Mouse (Mus musculus) testis, postnatal 10 days (tissue): Measurements from ENCODE around the gene Scube1.
A peak's percentile ranks its signal among the peaks of the same experiment; 100 is the strongest.

Experiments
- DNase-seq: peaks from one replicate; pipeline ENCODE4 v3.0.0; 2021; ENCODE audit warnings: low spot score

The Scube1 gene

DNA sequence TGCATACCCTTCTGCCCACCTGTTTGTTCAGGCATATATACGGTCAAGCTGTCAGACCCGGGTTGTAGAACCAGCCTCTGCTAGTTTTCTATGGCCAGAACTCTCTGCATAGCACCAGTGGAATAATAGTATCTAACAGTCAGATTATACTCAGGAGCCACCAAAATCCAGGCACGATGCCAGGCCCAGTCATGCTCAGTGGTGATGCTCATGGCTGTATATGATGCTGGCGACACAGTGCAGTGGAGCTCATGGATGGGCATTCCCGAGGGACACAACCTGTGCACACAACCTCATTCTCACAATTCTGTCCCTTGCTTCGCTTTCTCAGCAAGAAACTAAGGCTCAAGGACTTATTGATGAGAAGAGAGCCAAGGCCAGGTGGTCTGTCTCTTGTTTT lies 58.8 kb downstream of the Scube1 start:
- DNase-seq = no peak

- peak; percentile 68 for DNase-seq
Measured at GRCm38 (mm10) chr15:83664722-83665121, 60.1 kb downstream of the Scube1 start.

DNA sequence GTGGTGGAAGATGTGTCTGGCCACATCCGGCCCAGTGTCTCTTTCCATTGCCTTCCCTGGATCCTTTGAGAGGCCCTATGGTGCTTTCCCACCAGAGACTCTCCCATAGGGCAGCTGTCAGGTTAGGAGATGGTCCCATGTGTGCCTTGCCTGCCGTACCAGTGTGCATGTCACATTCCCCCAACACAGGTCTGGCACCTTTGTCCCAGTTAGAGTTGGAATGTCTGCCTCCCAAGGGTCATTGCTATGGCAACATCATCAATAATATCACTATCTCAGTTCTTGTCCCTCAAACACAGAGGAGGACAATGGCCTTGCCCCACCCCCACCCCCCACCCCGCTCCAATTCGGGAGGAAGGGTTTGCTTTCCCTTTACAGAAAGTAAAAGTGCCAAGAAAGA lies 61.8 kb downstream of the Scube1 start:
- no peak for DNase-seq

GRCm38 (mm10) chr15:83662106-83662505 lies 62.7 kb downstream of the Scube1 start:
- DNase-seq = no peak

DNA sequence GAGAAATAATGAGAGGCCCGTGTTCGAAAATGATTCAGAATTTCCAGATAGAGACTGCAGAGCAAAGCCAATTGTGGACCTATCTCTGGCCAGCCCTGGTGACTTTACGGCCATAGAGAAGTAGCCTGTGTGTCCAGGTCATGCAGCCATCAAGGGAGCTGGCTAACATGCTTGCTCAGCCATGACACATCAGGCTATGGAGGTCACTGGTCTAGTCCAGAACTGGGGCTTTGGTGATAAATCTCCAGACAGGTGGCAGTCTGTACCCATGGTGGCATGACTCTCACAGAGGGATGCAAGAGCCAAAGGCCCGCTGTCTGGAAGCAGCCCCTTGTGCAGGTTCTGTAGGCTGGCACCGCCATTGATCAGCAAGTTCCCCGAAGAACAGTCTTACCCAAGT lies 82.3 kb downstream of the Scube1 start:
- no peak for DNase-seq

DNA sequence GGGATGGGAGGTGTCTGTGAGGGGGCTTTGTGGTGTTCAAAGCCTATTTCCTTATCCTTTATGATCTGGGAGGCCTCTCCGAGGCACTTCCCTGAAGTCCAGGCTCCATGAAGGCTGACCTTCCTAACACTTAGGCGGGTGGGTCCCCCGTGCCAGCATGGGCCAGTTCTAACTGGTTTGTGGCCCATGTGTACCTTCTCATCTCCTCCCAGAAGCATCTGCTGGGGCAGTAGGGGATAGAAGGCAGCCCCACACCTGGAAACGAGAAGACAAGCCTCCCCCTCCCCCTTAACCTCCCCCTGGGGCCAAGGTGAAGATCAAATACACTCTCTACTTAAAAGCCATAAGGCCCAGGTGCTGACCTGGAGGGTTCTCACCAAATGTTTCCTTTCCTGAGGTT lies 84.6 kb downstream of the Scube1 start:
- no peak for DNase-seq

DNA sequence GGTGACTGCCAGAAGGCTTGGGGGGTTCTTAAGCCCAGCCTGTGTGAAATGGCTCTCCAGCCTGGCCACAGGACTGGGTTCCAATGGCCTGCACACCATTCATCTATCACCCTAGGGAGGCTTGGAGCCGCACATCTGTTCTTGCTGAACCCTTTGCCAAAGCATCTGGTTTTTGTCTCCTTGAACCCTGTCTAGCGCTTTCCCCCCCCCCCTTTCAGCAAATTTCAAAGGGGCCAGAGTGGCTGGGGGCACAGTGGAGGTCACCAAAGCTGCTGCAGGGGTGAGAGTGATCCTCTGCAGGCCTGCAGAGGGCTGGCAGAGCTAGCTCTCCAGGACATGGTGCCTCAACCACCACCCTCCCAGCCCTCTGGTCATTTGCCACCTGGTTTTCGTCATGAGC lies 85.7 kb downstream of the Scube1 start:
- no peak for DNase-seq

GRCm38 (mm10) chr15:83638196-83638899 lies 86.5 kb downstream of the Scube1 start:
- no peak for DNase-seq

GRCm38 (mm10) chr15:83636759-83637158 lies 88.1 kb downstream of the Scube1 start:
- DNase-seq = no peak

- DNase-seq = no peak
Measured at GRCm38 (mm10) chr15:83635251-83635650, 89.6 kb downstream of the Scube1 start.

- no peak for DNase-seq
Measured at GRCm38 (mm10) chr15:83634076-83634475, 90.7 kb downstream of the Scube1 start.

- DNase-seq = no peak
Measured at GRCm38 (mm10) chr15:83631071-83631470, 93.8 kb downstream of the Scube1 start.

GRCm38 (mm10) chr15:83629716-83630115 lies 95.1 kb downstream of the Scube1 start:
- DNase-seq = no peak

- no peak for DNase-seq
Measured at GRCm38 (mm10) chr15:83626142-83626645, 98.6 kb downstream of the Scube1 start.

- DNase-seq = no peak
Measured at GRCm38 (mm10) chr15:83615245-83615644, 109.6 kb downstream of the Scube1 start.

GRCm38 (mm10) chr15:83607115-83607802 lies 117.6 kb downstream of the Scube1 start:
- peak; percentile 85 for DNase-seq

DNA sequence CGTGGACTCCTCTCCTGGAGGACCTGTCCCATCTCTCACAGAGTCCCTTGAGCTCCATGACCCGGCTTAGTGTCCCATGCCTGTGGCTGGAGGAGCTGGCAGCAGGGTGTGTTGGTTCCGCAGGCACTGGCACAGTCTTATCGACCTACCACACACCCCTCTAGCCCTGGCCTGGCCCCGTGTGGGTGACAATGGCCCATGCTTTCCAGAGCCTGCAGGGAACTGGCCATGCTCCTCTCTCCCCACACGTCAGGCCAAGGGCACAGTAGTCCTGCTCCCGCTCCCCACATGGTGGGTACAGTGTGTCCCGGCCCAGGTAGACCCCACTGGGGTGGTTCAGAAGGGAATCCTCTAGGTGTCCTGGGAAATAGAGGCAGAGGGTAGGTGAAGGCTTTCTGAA lies 118.1 kb downstream of the Scube1 start:
- DNase-seq = no peak

DNA sequence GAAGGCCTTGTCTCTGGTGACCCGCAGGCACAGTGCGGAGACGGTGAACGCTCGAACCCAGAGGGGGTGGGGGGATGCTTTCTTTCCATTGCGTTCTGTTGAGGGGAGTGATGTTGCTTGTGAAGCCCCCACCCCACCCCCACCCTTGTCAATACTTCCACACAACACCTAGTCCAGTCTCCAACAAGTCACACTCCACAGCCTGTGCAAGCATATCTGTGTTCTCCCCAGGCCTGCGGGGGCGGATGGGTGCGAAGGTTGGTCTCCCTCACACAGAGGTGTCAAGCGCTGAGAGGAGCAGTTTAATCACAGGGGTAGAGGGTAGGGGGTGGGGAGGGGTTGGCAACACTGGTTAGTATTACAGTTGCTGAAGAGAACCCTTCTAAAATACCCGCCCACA lies 118.6 kb downstream of the Scube1 start:
- DNase-seq = no peak

DNA sequence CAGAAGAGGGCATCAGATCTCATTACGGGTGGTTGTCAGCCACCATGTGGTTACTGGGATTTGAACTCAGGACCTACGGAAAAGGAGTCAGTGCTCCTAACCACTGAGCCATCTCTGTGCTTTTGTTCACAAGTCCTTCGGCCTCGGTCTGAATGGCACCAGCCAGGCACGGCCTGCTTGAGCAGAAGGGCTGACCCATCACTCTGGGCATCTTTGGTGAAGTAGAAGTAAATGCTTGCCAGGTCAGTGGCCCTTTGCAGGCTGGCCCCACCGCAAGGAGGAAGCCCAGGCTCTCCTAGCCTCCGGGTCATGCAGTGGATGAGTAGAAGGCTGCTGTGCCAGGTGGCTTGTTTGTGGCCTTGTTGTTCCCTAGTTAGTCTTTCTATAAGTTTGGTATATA lies 121.4 kb downstream of the Scube1 start:
- DNase-seq = no peak

DNA sequence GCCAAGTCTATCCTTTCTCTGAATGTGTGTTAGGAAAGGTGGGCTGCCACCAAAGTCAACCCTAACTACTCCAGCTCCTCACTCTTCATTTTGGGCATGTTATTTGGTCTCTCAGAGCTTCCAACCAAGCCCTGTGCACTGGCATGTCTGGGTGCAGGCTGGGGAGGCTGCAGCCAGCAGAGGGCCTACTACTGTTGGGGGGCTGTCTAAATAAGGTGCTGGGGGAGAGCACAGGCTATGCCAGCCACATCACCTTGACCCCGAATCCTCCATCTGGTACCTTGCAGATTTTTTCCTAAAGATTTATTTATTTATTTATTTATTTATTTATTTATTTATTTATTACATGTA lies 121.8 kb downstream of the Scube1 start:
- DNase-seq = no peak

GRCm38 (mm10) chr15:83602372-83603045 lies 122.3 kb downstream of the Scube1 start:
- no peak for DNase-seq

GRCm38 (mm10) chr15:83601185-83601584 lies 123.6 kb downstream of the Scube1 start:
- no peak for DNase-seq

DNA sequence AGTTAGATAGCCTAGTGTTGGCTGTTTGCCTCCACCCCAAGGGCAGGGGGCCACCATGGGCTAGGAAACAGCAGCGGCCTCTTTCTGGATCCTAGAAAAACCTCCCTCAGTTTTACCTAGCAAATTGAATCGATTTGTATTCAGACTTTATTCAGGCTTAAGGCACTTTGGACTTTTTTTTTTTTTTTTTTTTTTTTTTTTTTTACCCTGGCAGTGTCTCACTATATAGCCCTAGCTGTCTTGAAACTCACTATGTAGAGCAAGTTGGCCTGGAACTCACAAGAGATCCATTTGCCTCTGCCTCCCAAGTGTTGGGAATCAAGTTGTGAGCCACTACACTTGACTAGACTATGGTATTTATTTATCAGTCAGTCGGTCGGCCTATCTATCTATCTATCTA lies 128.0 kb downstream of the Scube1 start:
- no peak for DNase-seq
